Mouse (Mus musculus): ENCODE data around the gene Mvb12b. TPM values are rescaled to one million over a fixed set of nuclear protein-coding genes. Genes with fewer than 3 reads are reported as not detected.

Gene Mvb12b
- polyA plus RNA-seq, 1 experiment from 2014 or later: 17.8 TPM

- H3K9me3 ChIP-seq: no peaks in the 10 kb centered on the region
- no peak overlapping the region for H3K4me2 ChIP-seq
- no peak overlapping the region for H3K4me3 ChIP-seq (replicated peaks)
- H3K4me1 ChIP-seq: peaks cover 34% of the 10 kb centered on the region
- peak overlapping the region; percentile 72 for H3K27ac ChIP-seq
- 47% methylated on average over 17 of the region's 17 CpGs for WGBS
- peaks cover 8% of the 10 kb centered on the region for H3K36me3 ChIP-seq
- H3K27me3 ChIP-seq (replicated peaks): no peaks in the 10 kb centered on the region
- ATAC-seq (ENCODE audit: insufficient read depth, low FRiP score, low read depth): peak; percentile 56; the same call in 1 of the 2 replicates
- no peak overlapping the region for H3K9ac ChIP-seq
Observed at GRCm38 (mm10) chr2:33870369-33871180, 17.2 kb downstream of the Mvb12b start.

- no peak overlapping the region for H3K4me3 ChIP-seq (replicated peaks)
- H3K9ac ChIP-seq: no peak overlapping the region
- no peaks in the 10 kb centered on the region for H3K27me3 ChIP-seq (replicated peaks)
- ATAC-seq (ENCODE audit: insufficient read depth, low FRiP score, low read depth): no peak
- peak overlapping the region; percentile 69; the same call in 1 of the 2 replicates for H3K27ac ChIP-seq
- 59% methylated on average over 10 of the region's 10 CpGs for WGBS
- H3K36me3 ChIP-seq: peaks cover 8% of the 10 kb centered on the region
- peaks cover 31% of the 10 kb centered on the region for H3K4me1 ChIP-seq
- H3K4me2 ChIP-seq: no peak overlapping the region
- no peaks in the 10 kb centered on the region for H3K9me3 ChIP-seq
Observed at GRCm38 (mm10) chr2:33869689-33870343, 17.9 kb downstream of the Mvb12b start.

GRCm38 (mm10) chr2:33868996-33869688 lies 18.6 kb downstream of the Mvb12b start:
- peaks cover 8% of the 10 kb centered on the region for H3K36me3 ChIP-seq
- H3K9me3 ChIP-seq: no peaks in the 10 kb centered on the region
- no peak overlapping the region for H3K4me2 ChIP-seq
- H3K9ac ChIP-seq: no peak overlapping the region
- H3K27ac ChIP-seq: 0 out of 2 replicates have a peak overlapping the region, but pooled peaks have one; percentile 69
- H3K27me3 ChIP-seq (replicated peaks): no peaks in the 10 kb centered on the region
- no peak for ATAC-seq (ENCODE audit: insufficient read depth, low FRiP score, low read depth)
- no peak overlapping the region for H3K4me3 ChIP-seq (replicated peaks)
- WGBS: 56% methylated on average over 5 of the region's 5 CpGs
- H3K4me1 ChIP-seq: peaks cover 28% of the 10 kb centered on the region

GRCm38 (mm10) chr2:33868322-33868721 lies 19.4 kb downstream of the Mvb12b start:
- no peak overlapping the region for H3K9ac ChIP-seq
- 84% methylated on average over 4 of the region's 4 CpGs for WGBS
- H3K4me1 ChIP-seq: peaks cover 20% of the 10 kb centered on the region; the same call in 1 of the 2 replicates
- no peak overlapping the region for H3K4me2 ChIP-seq
- peaks cover 8% of the 10 kb centered on the region for H3K36me3 ChIP-seq
- no peak for ATAC-seq (ENCODE audit: insufficient read depth, low FRiP score, low read depth)
- H3K27ac ChIP-seq: no peak overlapping the region
- no peaks in the 10 kb centered on the region for H3K9me3 ChIP-seq
- no peaks in the 10 kb centered on the region for H3K27me3 ChIP-seq (replicated peaks)
- no peak overlapping the region for H3K4me3 ChIP-seq (replicated peaks)

GRCm38 (mm10) chr2:33856746-33857145 lies 31.0 kb downstream of the Mvb12b start:
- Histone ChIP-seq H3K4me3 (replicated peaks) (no peak overlapping the region), H3K9ac (no peak overlapping the region), H3K27ac (no peak overlapping the region), H3K4me1 (peaks cover 11% of the 10 kb centered on the region; the same call in 1 of the 2 replicates), H3K4me2 (no peak overlapping the region), H3K27me3 (replicated peaks) (no peaks in the 10 kb centered on the region), H3K9me3 (no peaks in the 10 kb centered on the region), H3K36me3 (no peaks in the 10 kb centered on the region)
- ATAC-seq (ENCODE audit: insufficient read depth, low FRiP score, low read depth): no peak
- WGBS: 72% methylated on average over 2 of the region's 2 CpGs

- Histone ChIP-seq H3K4me3 (replicated peaks) (no peak overlapping the region), H3K4me1 (peaks cover 10% of the 10 kb centered on the region; the same call in 1 of the 2 replicates), H3K9me3 (no peaks in the 10 kb centered on the region), H3K27me3 (replicated peaks) (no peaks in the 10 kb centered on the region), H3K27ac (0 out of 2 replicates have a peak overlapping the region, but pooled peaks have one; percentile 6), H3K9ac (no peak overlapping the region), H3K36me3 (no peaks in the 10 kb centered on the region), H3K4me2 (no peak overlapping the region)
- ATAC-seq (ENCODE audit: insufficient read depth, low FRiP score, low read depth): peak; percentile 87
- 68% methylated on average over 11 of the region's 11 CpGs for WGBS
Observed at GRCm38 (mm10) chr2:33853011-33853976, 34.5 kb downstream of the Mvb12b start.

GRCm38 (mm10) chr2:33847196-33847834 lies 40.4 kb downstream of the Mvb12b start:
- Histone ChIP-seq H3K36me3 (no peaks in the 10 kb centered on the region), H3K4me2 (no peak overlapping the region), H3K27ac (peak overlapping the region; percentile 49; the same call in 1 of the 2 replicates), H3K9ac (no peak overlapping the region), H3K9me3 (no peaks in the 10 kb centered on the region), H3K4me3 (replicated peaks) (no peak overlapping the region), H3K27me3 (replicated peaks) (no peaks in the 10 kb centered on the region), H3K4me1 (peaks cover 3% of the 10 kb centered on the region; the same call in 1 of the 2 replicates)
- no peak for ATAC-seq (ENCODE audit: insufficient read depth, low FRiP score, low read depth)
- 77% methylated on average over 11 of the region's 11 CpGs for WGBS

- no peak overlapping the region for H3K4me2 ChIP-seq
- peak overlapping the region; percentile 49; the same call in 1 of the 2 replicates for H3K27ac ChIP-seq
- no peak for ATAC-seq (ENCODE audit: insufficient read depth, low FRiP score, low read depth)
- H3K4me3 ChIP-seq (replicated peaks): no peak overlapping the region
- no peak overlapping the region for H3K9ac ChIP-seq
- no peaks in the 10 kb centered on the region for H3K9me3 ChIP-seq
- WGBS: 33% methylated on average over 4 of the region's 4 CpGs
- H3K27me3 ChIP-seq (replicated peaks): no peaks in the 10 kb centered on the region
- H3K36me3 ChIP-seq: no peaks in the 10 kb centered on the region
- H3K4me1 ChIP-seq: peaks cover 3% of the 10 kb centered on the region; the same call in 1 of the 2 replicates
Observed at GRCm38 (mm10) chr2:33846635-33847034, 41.1 kb downstream of the Mvb12b start.

GRCm38 (mm10) chr2:33843642-33844041 lies 44.1 kb downstream of the Mvb12b start:
- Histone ChIP-seq H3K4me1 (peaks cover 3% of the 10 kb centered on the region; the same call in 1 of the 2 replicates), H3K9me3 (no peaks in the 10 kb centered on the region), H3K4me3 (replicated peaks) (no peak overlapping the region), H3K4me2 (no peak overlapping the region), H3K27me3 (replicated peaks) (no peaks in the 10 kb centered on the region), H3K9ac (no peak overlapping the region), H3K36me3 (no peaks in the 10 kb centered on the region), H3K27ac (0 out of 2 replicates have a peak overlapping the region, but pooled peaks have one; percentile 31)
- 51% methylated on average over 2 of the region's 2 CpGs for WGBS
- ATAC-seq (ENCODE audit: insufficient read depth, low FRiP score, low read depth): peak; percentile 82

GRCm38 (mm10) chr2:33842983-33843577 lies 44.7 kb downstream of the Mvb12b start:
- 85% methylated on average over 2 of the region's 2 CpGs for WGBS
- H3K9ac ChIP-seq: no peak overlapping the region
- H3K27me3 ChIP-seq (replicated peaks): no peaks in the 10 kb centered on the region
- no peaks in the 10 kb centered on the region for H3K9me3 ChIP-seq
- peaks cover under 1% of the 10 kb centered on the region; the same call in 1 of the 2 replicates for H3K4me1 ChIP-seq
- H3K4me3 ChIP-seq (replicated peaks): no peak overlapping the region
- no peaks in the 10 kb centered on the region for H3K36me3 ChIP-seq
- ATAC-seq (ENCODE audit: insufficient read depth, low FRiP score, low read depth): peak; percentile 97
- 0 out of 2 replicates have a peak overlapping the region, but pooled peaks have one; percentile 31 for H3K27ac ChIP-seq
- H3K4me2 ChIP-seq: no peak overlapping the region

All from stomach, embryonic 15.5 days (tissue).